Comparison of ENCODE assay signal across 8 mouse cellular contexts in the genomic region with DNA sequence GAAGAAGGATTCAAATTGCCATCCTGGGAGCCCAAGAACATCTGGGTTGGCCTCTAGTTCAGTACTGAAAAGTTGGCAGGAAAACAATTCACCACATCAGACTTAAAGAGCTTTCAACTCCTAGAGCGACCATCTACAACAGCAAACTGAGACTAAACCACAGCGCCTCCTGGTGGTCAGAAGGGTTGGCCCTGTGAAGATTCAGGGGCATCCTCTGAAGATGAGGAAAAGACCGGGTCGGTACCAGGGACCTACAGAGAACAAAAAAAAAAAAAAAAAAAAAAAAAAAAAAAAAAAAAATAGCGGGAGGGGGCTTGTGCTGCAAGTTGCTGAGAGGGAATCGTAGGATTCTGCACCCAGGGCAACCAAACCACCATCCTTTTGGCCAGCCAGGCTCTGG. TPM values are rescaled to one million over a fixed set of nuclear protein-coding genes. Genes with fewer than 3 reads are reported as not detected.
A peak's percentile ranks its signal among the peaks of the same experiment; 100 is the strongest.
DNase-seq lines count a peak whose midpoint lies in the region; ATAC-seq lines count a peak whose summit lies in the region.

No protein-coding gene starts in this region.

- peak; percentile 92 for DNase-seq in heart, adult 11 months
- DNase-seq in heart, postnatal 25 days (ENCODE audit: low spot score) = no peak
- DNase-seq in CD4-positive helper T cell, adult 2 months (ENCODE audit: low read depth, low spot score) = peak; percentile 86
- peak; percentile 85 for DNase-seq in adrenal gland, postnatal 14 days
- peak; percentile 86 for DNase-seq in liver
- DNase-seq in retina, postnatal 7 days (ENCODE audit: low read depth, low spot score) = peak; percentile 71
- no peak for DNase-seq in frontal cortex, postnatal 10 days (ENCODE audit: low spot score in 2 of 2)

- intact Hi-C loops in heart, postnatal 25 days (cut with DNase I) = loop anchor here (1.0 kb wide), 1 partner anchor 42 kb away; no protein-coding TSS in a partner anchor

- peak; percentile 69 for ATAC-seq in granulocyte monocyte progenitor cell, adult 5-6 weeks (replicated peaks; ENCODE audit: poor library complexity, severe bottlenecking)

RNA-seq across cellular contexts. Expression of gene Lrrc3c, which starts 0.7 kb away (rescaled TPM):
- not detected for total RNA-seq in heart, postnatal 25 days (2021)
- total RNA-seq in adrenal gland, postnatal 14 days (2021) = not detected in 2 replicates
- total RNA-seq in granulocyte monocyte progenitor cell, adult 5-6 weeks (2014; fragmentation: Nextera tagmentation) = not detected in 2 replicates
- not detected in 2 replicates for total RNA-seq in granulocyte monocyte progenitor cell, adult 5-6 weeks (2017)

RNA-seq across cellular contexts. Expression of gene Ormdl3, which starts 10.2 kb away (rescaled TPM):
- total RNA-seq in heart, postnatal 25 days (2021) = 10 to 100 TPM; 35.6 to 37.8 TPM
- 141 and 150 TPM in 2 replicates for total RNA-seq in adrenal gland, postnatal 14 days (2021)
- 5.9 and 7.3 TPM in 2 replicates for total RNA-seq in granulocyte monocyte progenitor cell, adult 5-6 weeks (2014; fragmentation: Nextera tagmentation)
- 7.7 and 8.6 TPM in 2 replicates for total RNA-seq in granulocyte monocyte progenitor cell, adult 5-6 weeks (2017)

RNA-seq across cellular contexts. Expression of gene Gm12355, which starts 28.1 kb away (rescaled TPM):
- total RNA-seq in heart, postnatal 25 days (2021) = 1 to 10 TPM; 7.2 to 7.7 TPM
- total RNA-seq in adrenal gland, postnatal 14 days (2021) = 15.0 and 17.2 TPM in 2 replicates
- total RNA-seq in granulocyte monocyte progenitor cell, adult 5-6 weeks (2014; fragmentation: Nextera tagmentation) = 1.6 and 1.8 TPM in 2 replicates
- total RNA-seq in granulocyte monocyte progenitor cell, adult 5-6 weeks (2017) = 4.8 and 9.5 TPM in 2 replicates

RNA-seq across cellular contexts. Expression of gene Gsdma3, which starts 28.8 kb away (rescaled TPM):
- 1 to 10 TPM; 2.7 to 3.3 TPM for total RNA-seq in heart, postnatal 25 days (2021)
- 25.4 and 31.6 TPM in 2 replicates for total RNA-seq in adrenal gland, postnatal 14 days (2021)
- total RNA-seq in granulocyte monocyte progenitor cell, adult 5-6 weeks (2014; fragmentation: Nextera tagmentation) = not detected in 2 replicates
- not detected in 2 replicates for total RNA-seq in granulocyte monocyte progenitor cell, adult 5-6 weeks (2017)

RNA-seq across cellular contexts. Expression of gene Zpbp2, which starts 46.5 kb away (rescaled TPM):
- not detected for total RNA-seq in heart, postnatal 25 days (2021)
- total RNA-seq in adrenal gland, postnatal 14 days (2021) = not detected in 2 replicates
- 1.6 TPM in 1 of 2 replicates, not detected in the other for total RNA-seq in granulocyte monocyte progenitor cell, adult 5-6 weeks (2014; fragmentation: Nextera tagmentation)
- not detected in 2 replicates for total RNA-seq in granulocyte monocyte progenitor cell, adult 5-6 weeks (2017)

Comparison
In these comparisons a context has a peak if more than half of its experiments do, and no peak if none do; other contexts are left out.
1. DNase-seq: peak in heart, adult 11 months (single experiment), CD4-positive helper T cell, adult 2 months (single experiment), adrenal gland, postnatal 14 days (single experiment), liver (single experiment) and retina, postnatal 7 days (single experiment); none in heart, postnatal 25 days (single experiment) and frontal cortex, postnatal 10 days (0 of 2).